Mouse (Mus musculus) cortical plate, adult 2 months (tissue): ENCODE measurements at regions not wholly inside any gene's neighbourhood (a gene's known extent, or its start where the extent isn't known, plus 50 kb on each side); places are given as distances from the start of the nearest gene placed in this dataset.

Experiments used
- CTCF ChIP-seq: fragments of 200-500 bp; IDR thresholded peaks from 2 replicates; pipeline ENCODE4 v1.5.1; 2011; ENCODE audit warnings: mild to moderate bottlenecking, control low read depth, low read length; ENCODE audit not compliant: insufficient read depth; ENCODE audit errors: extremely low read depth
- POLR2A ChIP-seq: fragments of 200-500 bp; IDR thresholded peaks from 2 replicates; pipeline ENCODE4 v1.6.1; 2011; ENCODE audit warnings: mild to moderate bottlenecking, low read length, control low read depth; ENCODE audit not compliant: insufficient read depth; ENCODE audit errors: extremely low read depth

DNA sequence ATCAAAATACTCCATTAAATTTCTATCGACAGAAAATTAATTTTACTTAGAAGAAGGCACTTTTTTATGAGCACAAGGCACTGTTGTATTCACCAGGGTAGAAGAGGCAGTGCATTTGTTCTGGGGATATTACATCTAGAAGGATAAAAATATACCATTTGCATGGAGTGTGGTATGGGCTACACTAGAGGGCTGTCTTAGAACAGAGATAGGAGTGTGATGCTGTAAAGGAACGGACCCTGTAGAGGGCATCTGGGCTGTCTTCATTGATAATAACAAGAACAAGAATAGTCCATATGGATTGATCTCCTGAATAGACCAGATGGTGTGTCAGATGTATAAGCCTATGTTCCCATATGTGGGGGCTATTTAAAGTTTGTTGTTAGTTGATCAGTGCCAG lies 388.9 kb downstream of the Eepd1 start:
- TF ChIP-seq CTCF (no peak; the same call in 1 of the 2 replicates), POLR2A (no peak)
